Mouse (Mus musculus) midbrain, embryonic 13.5 days (tissue): ENCODE data around the gene Racgap1. TPM values are rescaled to one million over a fixed set of nuclear protein-coding genes. Genes with fewer than 3 reads are reported as not detected.

Experiments used
- ATAC-seq: fragments of 200-750 bp; cut with Nextera tagmentation; 2 replicates; pipeline ENCODE4 v1.8.0; 2017; ENCODE audit warnings: mild to moderate bottlenecking, moderate TSS enrichment, moderate library complexity
- H3K27ac ChIP-seq: fragments of 300-500 bp; sonication (generic); 2 replicates; pipeline ENCODE4 v1.5.1; 2015; ENCODE audit warnings: inconsistent platforms, mild to moderate bottlenecking, moderate library complexity
- H3K27me3 ChIP-seq: fragments of 300-500 bp; sonication (generic); 2 replicates; pipeline ENCODE4 v1.6.1; 2015; ENCODE audit warnings: mild to moderate bottlenecking, inconsistent platforms
- H3K36me3 ChIP-seq: fragments of 300-500 bp; sonication (generic); 2 replicates; pipeline ENCODE4 v1.6.1; 2015; ENCODE audit warnings: mild to moderate bottlenecking, inconsistent platforms
- H3K4me1 ChIP-seq: fragments of 300-500 bp; sonication (generic); replicated peaks from 2 replicates; pipeline ENCODE4 v1.6.1; 2015; ENCODE audit warnings: inconsistent platforms
- H3K4me2 ChIP-seq: fragments of 300-500 bp; sonication (generic); replicated peaks from 2 replicates; pipeline ENCODE4 v1.6.1; 2015; ENCODE audit warnings: moderate library complexity, mild to moderate bottlenecking, inconsistent platforms
- H3K4me3 ChIP-seq: fragments of 300-500 bp; sonication (generic); replicated peaks from 2 replicates; pipeline ENCODE4 v1.5.1; 2015; ENCODE audit warnings: mild to moderate bottlenecking, inconsistent platforms
- H3K9ac ChIP-seq: fragments of 300-500 bp; sonication (generic); replicated peaks from 2 replicates; pipeline ENCODE4 v1.6.1; 2015; ENCODE audit warnings: mild to moderate bottlenecking, inconsistent platforms
- H3K9me3 ChIP-seq: fragments of 300-500 bp; sonication (generic); 2 replicates; pipeline ENCODE4 v1.6.1; 2016; ENCODE audit warnings: mild to moderate bottlenecking, inconsistent platforms
- WGBS: fragments of 180-500 bp; shearing (Covaris S2); methylation state at CpG from one replicate; pipeline ENCODE4 v1.1.7; 2015; 5-methylcytosine and 5-hydroxymethylcytosine counted together
- polyA plus RNA-seq: library from polyadenylated mRNA; unstranded; fragments of >200 nt; fragmentation: Nextera tagmentation; extraction: Ambion mirVana; gene quantifications from 2 replicates; pipeline ENCODE4 v1.2.1, GENCODE M21; 2015

The Racgap1 gene
- polyA plus RNA-seq, 1 experiment from 2014 or later: 125 TPM

DNA sequence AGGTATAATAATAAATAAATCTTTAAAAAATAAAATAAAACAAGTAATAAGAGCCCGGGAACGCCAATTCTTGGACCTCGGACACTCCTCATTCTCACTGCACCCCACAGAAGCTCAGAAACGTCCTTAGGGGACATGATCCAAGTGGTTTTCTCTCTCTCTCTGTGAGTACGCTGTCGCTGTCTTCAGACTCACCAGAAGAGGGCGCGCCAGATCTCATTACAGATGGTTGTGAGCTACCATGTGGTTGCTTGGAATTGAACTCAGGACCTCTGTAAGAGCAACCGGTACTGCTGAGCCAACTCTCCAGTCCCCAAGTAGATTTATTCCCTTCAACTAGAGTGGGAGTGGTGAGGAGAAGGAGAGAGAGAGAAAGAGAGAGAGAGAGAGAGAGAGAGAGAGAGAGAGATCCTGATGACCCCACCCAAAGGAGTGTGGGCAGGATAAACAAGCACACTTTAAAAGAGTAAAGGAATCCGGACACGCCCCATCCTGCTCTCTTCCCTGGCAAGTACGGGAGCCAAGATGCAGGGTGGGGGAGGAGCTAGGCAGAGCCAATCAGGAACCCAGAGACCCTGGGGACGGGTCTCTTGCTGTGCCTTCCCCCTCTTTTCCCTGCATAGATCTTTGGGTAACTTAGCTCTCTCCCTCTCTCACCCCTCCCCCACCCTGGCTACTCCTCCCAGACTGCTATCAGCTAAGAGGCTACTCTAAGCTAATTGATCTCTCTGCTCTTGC is 26.8 kb upstream of the Racgap1 start:
- no peaks in the 10 kb centered on the region; the same call in 1 of the 2 replicates for H3K27me3 ChIP-seq
- no peak overlapping the region for H3K9ac ChIP-seq
- H3K9me3 ChIP-seq: no peaks in the 10 kb centered on the region
- H3K4me1 ChIP-seq: peaks cover 62% of the 10 kb centered on the region
- no peak overlapping the region for H3K27ac ChIP-seq
- peaks cover 21% of the 10 kb centered on the region for H3K36me3 ChIP-seq
- H3K4me2 ChIP-seq: no peak overlapping the region; the same call in 1 of the 2 replicates
- ATAC-seq: no peak
- 18% methylated on average over 13 of the region's 13 CpGs for WGBS
- H3K4me3 ChIP-seq: no peak overlapping the region

- peak overlapping the region; percentile 56 for H3K9ac ChIP-seq
- peaks cover 13% of the 10 kb centered on the region for H3K36me3 ChIP-seq
- ATAC-seq: peak; percentile 83
- H3K9me3 ChIP-seq: no peaks in the 10 kb centered on the region
- H3K4me1 ChIP-seq: peaks cover 72% of the 10 kb centered on the region
- peak overlapping the region; percentile 79 for H3K4me2 ChIP-seq
- WGBS: 19% methylated on average over 7 of the region's 8 CpGs
- peak overlapping the region; percentile 80 for H3K27ac ChIP-seq
- H3K4me3 ChIP-seq: peak overlapping the region; percentile 15
- peaks cover 1% of the 10 kb centered on the region; the same call in 1 of the 2 replicates for H3K27me3 ChIP-seq
Measured at GRCm38 (mm10) chr15:99677089-99677488, 25.6 kb upstream of the Racgap1 start.

DNA sequence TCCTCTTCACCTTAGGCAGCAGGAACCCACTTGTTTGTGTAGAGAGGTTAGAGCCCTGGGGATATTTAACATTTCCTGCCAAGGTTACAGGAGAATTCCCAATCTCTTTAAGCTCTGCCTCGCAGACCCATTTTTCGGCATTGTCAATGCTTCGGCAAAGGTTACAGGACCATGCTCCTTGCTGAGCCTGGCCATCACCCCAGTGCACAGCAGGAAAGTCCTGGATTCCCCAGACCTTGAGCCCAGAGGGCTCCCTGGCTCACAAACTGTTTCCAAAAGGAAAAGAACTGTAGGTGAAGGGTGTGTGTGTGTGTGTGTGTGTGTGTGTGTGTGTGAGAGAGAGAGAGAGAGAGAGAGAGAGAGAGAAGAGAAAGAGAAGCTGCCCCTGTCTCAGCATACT is 23.4 kb upstream of the Racgap1 start:
- Histone ChIP-seq H3K9me3 (no peaks in the 10 kb centered on the region), H3K27me3 (peaks cover 12% of the 10 kb centered on the region), H3K4me2 (peak overlapping the region; percentile 79), H3K9ac (peak overlapping the region; percentile 48; the same call in 1 of the 2 replicates), H3K4me3 (peak overlapping the region; percentile 23; the same call in 1 of the 2 replicates), H3K4me1 (peaks cover 90% of the 10 kb centered on the region), H3K27ac (no peak overlapping the region), H3K36me3 (peaks cover 13% of the 10 kb centered on the region; the same call in 1 of the 2 replicates)
- 84% methylated on average over 3 of the region's 3 CpGs for WGBS
- no peak for ATAC-seq

DNA sequence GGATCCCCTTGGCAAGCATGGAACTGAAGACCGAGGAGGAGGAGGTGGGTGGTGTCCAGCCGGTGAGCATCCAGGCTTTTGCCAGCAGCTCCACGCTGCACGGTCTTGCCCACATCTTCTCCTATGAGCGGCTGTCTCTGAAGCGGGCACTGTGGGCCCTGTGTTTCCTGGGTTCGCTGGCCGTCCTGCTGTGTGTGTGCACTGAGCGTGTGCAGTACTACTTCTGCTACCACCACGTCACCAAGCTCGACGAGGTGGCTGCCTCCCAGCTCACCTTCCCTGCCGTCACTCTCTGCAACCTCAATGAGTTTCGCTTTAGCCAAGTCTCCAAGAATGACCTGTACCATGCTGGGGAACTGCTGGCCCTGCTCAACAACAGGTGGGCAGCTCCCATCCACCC is 20.3 kb upstream of the Racgap1 start:
- H3K27ac ChIP-seq: peak overlapping the region; percentile 92
- H3K9ac ChIP-seq: peak overlapping the region; percentile 96
- H3K36me3 ChIP-seq: peaks cover 13% of the 10 kb centered on the region; the same call in 1 of the 2 replicates
- H3K4me1 ChIP-seq: peaks cover 80% of the 10 kb centered on the region
- whole genome bisulfite sequencing: 74% methylated on average over 14 of the region's 14 CpGs
- H3K4me2 ChIP-seq: peak overlapping the region; percentile 79
- no peaks in the 10 kb centered on the region for H3K9me3 ChIP-seq
- ATAC-seq: no peak
- H3K4me3 ChIP-seq: peak overlapping the region; percentile 78
- H3K27me3 ChIP-seq: peaks cover 16% of the 10 kb centered on the region

DNA sequence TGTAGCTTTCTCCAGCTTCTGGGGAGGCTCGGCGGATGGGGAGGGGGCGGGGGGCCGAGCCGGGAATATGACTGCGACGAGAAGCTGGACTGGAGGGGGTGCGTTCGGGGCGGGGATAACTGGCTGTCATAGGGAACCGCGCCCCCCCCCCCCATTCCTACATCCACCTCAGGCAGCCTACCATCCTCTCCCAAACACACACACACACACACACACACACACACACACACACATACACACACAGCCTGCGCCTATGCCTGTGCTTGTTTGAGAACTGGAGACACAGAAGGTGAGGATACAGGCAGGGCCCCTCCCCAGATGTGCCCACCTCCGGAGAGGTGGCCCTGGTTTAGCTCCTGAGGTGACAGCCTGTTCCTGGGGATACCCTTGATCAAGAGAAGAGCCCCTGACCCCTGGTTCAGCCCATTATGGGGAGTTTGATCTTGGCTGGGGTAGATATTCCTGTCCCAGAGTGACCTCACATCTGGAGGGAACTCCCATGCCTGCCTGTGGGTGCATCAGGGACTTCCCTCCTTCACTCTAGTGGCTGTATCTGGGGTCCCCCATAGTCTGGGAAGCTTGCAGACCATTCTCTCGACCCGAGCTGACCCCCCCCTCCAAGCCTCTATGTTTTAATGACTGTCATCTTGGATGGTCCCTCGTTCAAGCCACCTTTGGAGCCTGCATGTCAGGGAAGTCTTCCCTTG is 19.7 kb upstream of the Racgap1 start:
- H3K4me2 ChIP-seq: peak overlapping the region; percentile 79
- WGBS: 11% methylated on average over 15 of the region's 17 CpGs
- H3K4me1 ChIP-seq: peaks cover 80% of the 10 kb centered on the region
- H3K27me3 ChIP-seq: peaks cover 16% of the 10 kb centered on the region
- H3K36me3 ChIP-seq: peaks cover 13% of the 10 kb centered on the region; the same call in 1 of the 2 replicates
- peak overlapping the region; percentile 96 for H3K9ac ChIP-seq
- H3K9me3 ChIP-seq: no peaks in the 10 kb centered on the region
- ATAC-seq: peak; percentile 37
- peak overlapping the region; percentile 78 for H3K4me3 ChIP-seq
- peak overlapping the region; percentile 92 for H3K27ac ChIP-seq

- H3K9me3 ChIP-seq: no peaks in the 10 kb centered on the region
- H3K27me3 ChIP-seq: peaks cover 16% of the 10 kb centered on the region
- ATAC-seq: peak; percentile 74
- peaks cover 13% of the 10 kb centered on the region; the same call in 1 of the 2 replicates for H3K36me3 ChIP-seq
- under 1% methylated on average over 68 of the region's 74 CpGs for WGBS
- H3K4me1 ChIP-seq: peaks cover 80% of the 10 kb centered on the region
- peak within 1 kb of the TSS; percentile 96 for H3K9ac ChIP-seq
- peak within 1 kb of the TSS; percentile 92 for H3K27ac ChIP-seq
- H3K4me2 ChIP-seq: peak within 1 kb of the TSS; percentile 79
- H3K4me3 ChIP-seq: peak within 1 kb of the TSS; percentile 78
Measured at GRCm38 (mm10) chr15:99670154-99670821, 18.8 kb upstream of the Racgap1 start, which contains the start of gene Asic1. TSS of gene Asic1 (plus strand) at chr15:99670368.

DNA sequence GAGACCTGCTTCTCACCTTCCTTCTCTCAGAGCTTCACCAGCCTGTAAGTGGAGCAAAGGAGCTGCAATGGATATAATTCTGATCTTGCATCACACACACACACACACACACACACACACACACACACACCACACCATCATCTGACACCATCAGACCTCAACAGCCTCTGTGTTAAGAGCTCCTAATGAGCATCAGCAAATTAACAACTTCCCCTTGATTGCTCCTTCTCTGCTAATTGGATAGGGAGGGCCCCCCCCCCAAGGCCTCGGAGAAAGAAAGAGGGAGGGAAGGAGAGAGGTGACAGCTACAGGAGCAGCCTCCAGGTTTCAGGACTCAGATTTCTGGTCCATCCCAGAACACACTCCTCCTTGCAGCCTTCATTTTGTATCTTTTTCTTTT is 17.9 kb upstream of the Racgap1 start:
- H3K27me3 ChIP-seq: peaks cover 16% of the 10 kb centered on the region
- no peak for ATAC-seq
- H3K4me1 ChIP-seq: peaks cover 80% of the 10 kb centered on the region
- peak overlapping the region; percentile 92 for H3K27ac ChIP-seq
- peak overlapping the region; percentile 78 for H3K4me3 ChIP-seq
- H3K36me3 ChIP-seq: peaks cover 9% of the 10 kb centered on the region; the same call in 1 of the 2 replicates
- WGBS: 10% methylated on average over 1 of the region's 1 CpGs
- peak overlapping the region; percentile 96; the same call in 1 of the 2 replicates for H3K9ac ChIP-seq
- no peaks in the 10 kb centered on the region for H3K9me3 ChIP-seq
- peak overlapping the region; percentile 79 for H3K4me2 ChIP-seq

DNA sequence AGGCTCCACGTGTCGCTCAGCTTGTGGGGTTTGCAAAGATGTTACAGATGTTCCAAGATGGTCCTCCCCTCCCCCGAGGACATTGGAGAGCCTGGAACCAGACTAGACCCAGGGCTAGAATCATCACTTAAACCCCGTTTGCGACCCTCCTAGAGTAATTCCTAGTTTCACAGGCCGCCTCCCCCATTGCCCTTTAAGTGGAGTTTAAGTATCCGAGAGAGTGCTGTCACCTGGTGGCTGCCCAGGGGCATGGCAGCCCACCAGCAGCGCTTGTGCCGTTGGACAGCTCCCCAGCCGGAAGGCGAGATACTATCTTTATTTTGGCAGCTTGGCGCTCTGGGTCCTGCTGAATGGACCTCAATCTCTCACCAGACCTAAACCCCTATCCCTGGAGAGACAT is 17.4 kb upstream of the Racgap1 start:
- H3K9me3 ChIP-seq: no peaks in the 10 kb centered on the region
- ATAC-seq: no peak
- peaks cover 8% of the 10 kb centered on the region; the same call in 1 of the 2 replicates for H3K36me3 ChIP-seq
- H3K27me3 ChIP-seq: peaks cover 16% of the 10 kb centered on the region
- peak overlapping the region; percentile 79 for H3K4me2 ChIP-seq
- under 1% methylated on average over 12 of the region's 12 CpGs for WGBS
- peak overlapping the region; percentile 7; the same call in 1 of the 2 replicates for H3K9ac ChIP-seq
- H3K4me1 ChIP-seq: peaks cover 80% of the 10 kb centered on the region
- peak overlapping the region; percentile 92 for H3K27ac ChIP-seq
- H3K4me3 ChIP-seq: no peak overlapping the region

DNA sequence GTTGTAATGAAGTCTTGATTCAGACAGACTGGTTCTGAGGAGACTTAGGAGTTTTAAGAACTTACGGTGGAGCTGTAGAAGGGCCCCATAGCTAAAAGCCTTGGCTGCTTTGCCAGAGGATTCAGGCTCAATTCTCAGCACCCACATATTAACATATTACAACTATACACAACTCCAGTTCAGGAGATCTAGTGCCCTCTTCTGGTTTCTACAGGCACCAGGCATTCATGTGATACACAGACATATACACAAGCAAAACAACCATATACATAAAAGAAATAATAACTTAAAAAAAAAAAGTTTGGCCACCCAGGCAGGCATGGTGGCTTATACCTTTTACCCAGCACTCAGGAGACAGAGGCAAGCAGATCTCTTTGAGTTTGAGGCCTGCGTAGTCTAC is 16.1 kb upstream of the Racgap1 start:
- Histone ChIP-seq H3K9ac (no peak overlapping the region), H3K27ac (0 out of 2 replicates have a peak overlapping the region, but pooled peaks have one; percentile 88), H3K9me3 (no peaks in the 10 kb centered on the region), H3K36me3 (0 out of 2 replicates have a peak, but pooled peaks cover 3% of the 10 kb centered on the region), H3K4me3 (no peak overlapping the region), H3K27me3 (peaks cover 16% of the 10 kb centered on the region), H3K4me1 (peaks cover 76% of the 10 kb centered on the region), H3K4me2 (no peak overlapping the region)
- WGBS: 100% methylated on average over 2 of the region's 2 CpGs
- no peak for ATAC-seq

- H3K9me3 ChIP-seq: no peaks in the 10 kb centered on the region
- peak; percentile 89 for ATAC-seq
- H3K27me3 ChIP-seq: 0 out of 2 replicates have a peak, but pooled peaks cover 4% of the 10 kb centered on the region
- H3K36me3 ChIP-seq: no peaks in the 10 kb centered on the region
- H3K4me3 ChIP-seq: peak overlapping the region; percentile 41
- H3K4me2 ChIP-seq: peak overlapping the region; percentile 66
- H3K9ac ChIP-seq: peak overlapping the region; percentile 62
- whole genome bisulfite sequencing: under 1% methylated on average over 45 of the region's 52 CpGs
- H3K4me1 ChIP-seq: peaks cover 63% of the 10 kb centered on the region
- peak overlapping the region; percentile 88 for H3K27ac ChIP-seq
Measured at GRCm38 (mm10) chr15:99664600-99665451, 13.4 kb upstream of the Racgap1 start.
